Mouse (Mus musculus) splenic B cell, adult 2 months (primary cell): ENCODE measurements around the gene Hid1.
A peak's percentile ranks its signal among the peaks of the same experiment; 100 is the strongest.

ENCODE experiments used
- DNase-seq: peaks from one replicate; pipeline ENCODE4 v3.0.0-alpha.2; 2011; ENCODE audit warnings: low read depth, low spot score
- H3K27me3 ChIP-seq: 2 replicates; pipeline ENCODE4 v1.6.1; 2012; ENCODE audit warnings: mild to moderate bottlenecking, low read length, moderate library complexity, mixed read lengths; ENCODE audit not compliant: control insufficient read depth, poor library complexity, insufficient read depth, severe bottlenecking
- H3K36me3 ChIP-seq: 2 replicates; pipeline ENCODE4 v1.6.1; 2012; ENCODE audit warnings: mild to moderate bottlenecking, low read length, moderate library complexity, mixed read lengths; ENCODE audit not compliant: control insufficient read depth, poor library complexity, insufficient read depth, severe bottlenecking

Gene Hid1

GRCm38 (mm10) chr11:115335223-115335622, 32.3 kb downstream of the Hid1 start:
- DNase-seq, result no peak

DNA sequence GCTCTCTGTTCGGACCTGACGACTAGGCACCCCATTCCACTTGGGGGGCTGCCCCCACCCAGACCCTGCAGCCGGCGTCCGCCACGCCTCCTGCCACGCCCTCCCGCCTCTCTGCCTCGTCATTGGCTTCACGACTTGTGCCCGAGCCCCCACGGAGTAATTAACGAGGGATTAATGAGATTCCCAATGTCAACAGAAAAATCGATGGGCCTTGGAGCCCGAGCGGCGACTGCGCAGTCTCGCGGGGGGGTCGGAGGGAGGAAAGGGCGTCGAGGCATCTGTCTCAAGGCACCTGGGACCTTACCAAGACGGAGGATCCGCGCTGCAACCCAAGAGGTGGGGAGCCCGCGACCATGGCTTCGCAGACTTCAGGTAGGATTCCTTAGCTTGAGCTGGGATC, 33.0 kb downstream of the Hid1 start, which contains the start of gene Otop3:
Gene Otop3 (plus strand): TSS at position 201 of the 400 bp plus-strand sequence.
- Histone ChIP-seq H3K36me3 (no peaks in the 10 kb centered on the region), H3K27me3 (no peaks in the 10 kb centered on the region)
- no peak for DNase-seq

More at GRCm38 (mm10) chr11:115335223-115335622, 32.3 kb downstream of the Hid1 start:
- no peaks in the 10 kb centered on the region for H3K27me3 ChIP-seq
- H3K36me3 ChIP-seq, result no peaks in the 10 kb centered on the region

DNA sequence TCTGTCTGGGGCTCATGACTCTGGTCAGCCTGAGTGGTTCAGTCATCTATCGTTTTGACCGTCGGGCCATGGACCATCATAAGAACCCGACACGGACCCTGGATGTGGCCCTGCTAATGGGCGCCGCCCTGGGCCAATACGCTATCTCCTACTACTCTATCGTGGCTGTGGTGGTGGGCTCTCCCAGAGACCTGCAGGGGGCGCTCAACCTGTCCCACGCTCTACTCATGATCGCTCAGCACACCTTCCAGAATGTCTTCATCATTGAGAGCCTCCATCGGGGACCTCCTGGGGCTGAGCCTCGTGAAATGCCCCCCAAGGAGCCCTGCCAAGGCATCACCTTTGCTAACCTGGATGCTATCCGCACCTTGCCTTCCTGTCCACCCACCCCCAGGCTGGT, 38.2 kb downstream of the Hid1 start:
- Histone ChIP-seq H3K36me3 (no peaks in the 10 kb centered on the region), H3K27me3 (no peaks in the 10 kb centered on the region)
- DNase-seq, result no peak

DNA sequence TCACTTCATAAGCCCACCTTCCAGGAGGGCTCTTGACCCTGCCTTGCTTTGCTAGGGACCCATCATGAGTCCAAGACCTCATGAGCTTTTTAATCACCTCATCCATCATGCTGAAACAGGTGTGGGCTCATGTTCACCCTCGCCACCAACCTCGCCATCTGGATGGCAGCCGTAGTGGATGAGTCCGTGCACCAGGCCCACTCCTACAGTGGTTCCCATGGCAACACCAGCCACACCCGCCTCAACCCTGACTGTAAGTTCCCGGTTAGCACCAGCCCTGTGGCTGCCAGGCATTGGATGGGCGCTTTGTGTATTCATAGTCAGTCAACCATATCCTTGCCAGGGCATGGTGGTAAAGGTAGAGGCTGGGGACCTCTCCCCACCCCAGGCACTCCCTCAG, 40.8 kb downstream of the Hid1 start:
- Histone ChIP-seq H3K36me3 (no peaks in the 10 kb centered on the region), H3K27me3 (no peaks in the 10 kb centered on the region)
- DNase-seq, result no peak

DNA sequence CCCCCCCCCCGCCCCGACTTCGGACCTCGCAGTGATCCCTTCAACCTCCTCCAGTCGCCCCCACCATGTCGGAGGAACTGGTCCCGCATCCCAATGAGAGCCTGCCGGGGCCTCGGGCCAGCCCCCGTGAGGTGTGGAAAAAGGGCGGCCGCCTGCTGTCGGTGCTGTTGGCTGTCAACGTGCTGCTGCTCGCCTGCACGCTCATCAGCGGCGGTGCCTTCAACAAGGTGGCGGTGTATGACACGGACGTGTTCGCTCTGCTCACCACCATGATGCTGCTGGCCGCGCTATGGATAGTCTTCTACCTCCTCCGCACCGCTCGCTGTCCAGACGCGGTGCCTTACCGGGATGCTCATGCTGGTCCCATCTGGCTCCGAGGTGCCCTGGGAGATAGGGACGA, 44.2 kb downstream of the Hid1 start:
- DNase-seq, result no peak
- no peaks in the 10 kb centered on the region for H3K36me3 ChIP-seq
- no peaks in the 10 kb centered on the region for H3K27me3 ChIP-seq

DNA sequence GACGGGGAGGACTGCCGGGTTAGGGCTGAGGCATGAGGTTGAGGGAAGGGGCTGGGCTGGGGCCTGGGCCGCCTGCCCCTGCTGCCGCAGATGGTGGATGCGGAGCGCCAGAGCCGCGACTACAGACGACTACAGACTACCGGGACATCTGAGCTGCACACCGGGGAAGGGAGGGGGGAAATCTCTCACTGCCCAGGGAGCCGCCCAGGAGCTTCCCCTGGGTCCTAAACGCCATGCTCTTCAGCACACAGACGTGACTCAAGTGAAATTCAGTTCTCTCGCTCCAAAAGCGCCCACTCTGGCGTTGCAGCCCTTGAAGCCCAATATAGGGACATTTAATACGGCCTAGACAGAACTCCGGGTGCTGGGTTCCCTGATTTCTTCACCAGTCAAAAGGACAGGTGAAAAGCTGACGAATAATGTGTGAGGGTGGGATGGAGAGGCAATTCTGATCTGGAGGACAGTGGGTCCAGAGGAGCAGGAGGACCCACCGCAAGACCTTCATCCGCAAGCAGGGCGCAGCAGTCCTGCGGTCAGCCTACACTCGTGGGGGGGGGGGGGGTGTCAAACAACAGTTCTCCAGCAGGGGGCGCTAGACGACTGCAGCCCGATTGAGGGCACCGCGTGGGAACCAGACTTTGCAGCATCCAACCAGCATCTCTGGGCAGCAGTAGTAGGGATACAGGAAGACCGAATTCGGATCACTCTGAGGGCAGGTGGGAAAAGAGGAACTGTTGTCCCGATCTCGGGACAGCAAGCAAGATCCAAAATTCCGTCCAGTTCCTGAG, 45.5 kb downstream of the Hid1 start, which contains the start of gene Ush1g:
Gene Ush1g (minus strand): TSS at position 136 of the 788 bp plus-strand sequence.
- Histone ChIP-seq H3K27me3 (no peaks in the 10 kb centered on the region), H3K36me3 (no peaks in the 10 kb centered on the region)
- DNase-seq, result peak; percentile 70

- Histone ChIP-seq H3K36me3 (no peaks in the 10 kb centered on the region), H3K27me3 (no peaks in the 10 kb centered on the region)
- no peak for DNase-seq
Measured at GRCm38 (mm10) chr11:115319704-115320383, 47.7 kb downstream of the Hid1 start.

DNA sequence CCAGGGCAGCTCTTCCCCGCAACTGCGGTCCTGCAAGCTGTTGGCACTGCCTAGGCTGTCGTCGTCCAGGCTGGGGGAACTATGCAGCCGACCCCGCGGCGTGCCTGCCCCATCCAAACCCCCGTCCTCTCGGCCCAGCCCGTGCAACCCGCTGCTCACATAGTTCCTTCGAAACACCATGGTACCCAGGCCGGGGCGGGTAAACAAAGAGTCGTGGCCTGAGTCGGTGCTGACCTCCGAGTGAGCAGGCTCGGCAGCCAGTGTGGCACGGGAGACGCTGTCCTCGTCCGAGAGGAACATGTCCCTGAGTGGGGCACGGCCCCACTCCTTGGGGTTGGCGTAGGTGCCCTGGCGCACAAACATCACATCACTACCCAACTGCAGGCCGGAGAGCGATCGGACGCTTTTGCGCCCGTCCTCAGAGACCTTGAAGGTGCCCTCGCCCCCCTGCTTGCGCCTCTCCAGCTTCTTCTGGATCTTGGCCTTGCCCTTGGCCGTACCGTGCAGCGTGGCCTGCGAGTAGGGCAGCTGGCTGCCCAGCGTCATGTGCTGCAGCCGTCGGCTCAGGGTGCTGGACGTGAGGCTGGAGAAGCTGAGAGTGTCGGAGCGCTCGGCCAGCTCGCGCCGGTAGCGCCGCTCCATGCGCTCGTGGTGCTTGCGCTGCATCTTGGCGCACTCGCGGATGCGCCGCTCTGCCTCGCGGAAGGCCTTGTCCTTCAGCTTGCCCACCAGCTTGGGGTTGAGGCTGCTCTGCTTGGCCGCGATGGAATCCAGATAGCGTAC, 49.1 kb downstream of the Hid1 start:
- no peaks in the 10 kb centered on the region for H3K27me3 ChIP-seq
- H3K36me3 ChIP-seq, result no peaks in the 10 kb centered on the region
- no peak for DNase-seq

DNA sequence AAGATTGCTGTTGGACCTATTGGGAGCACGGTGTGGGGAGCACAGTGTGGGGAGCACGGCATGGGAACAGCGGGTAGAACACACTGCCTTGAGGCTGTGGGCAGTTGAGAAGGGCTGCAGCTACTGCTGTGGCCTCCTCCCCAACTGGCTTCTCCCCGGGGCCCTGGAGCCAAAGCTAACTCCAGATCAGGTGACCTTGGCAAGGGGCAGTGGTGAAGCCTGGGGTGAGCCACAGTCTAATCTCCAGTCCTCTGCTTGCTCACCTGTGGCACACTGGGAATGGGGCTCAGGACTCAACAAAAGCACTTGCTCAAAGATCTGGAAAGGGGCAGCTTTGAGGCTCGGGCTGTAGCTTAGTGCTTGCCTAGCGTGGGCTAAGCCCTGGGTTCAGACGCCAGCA, 50.4 kb downstream of the Hid1 start:
- Histone ChIP-seq H3K36me3 (no peaks in the 10 kb centered on the region), H3K27me3 (no peaks in the 10 kb centered on the region)
- DNase-seq, result no peak

GRCm38 (mm10) chr11:115314249-115314648, 53.3 kb downstream of the Hid1 start:
- no peaks in the 10 kb centered on the region for H3K27me3 ChIP-seq
- DNase-seq, result no peak
- H3K36me3 ChIP-seq, result no peaks in the 10 kb centered on the region

DNA sequence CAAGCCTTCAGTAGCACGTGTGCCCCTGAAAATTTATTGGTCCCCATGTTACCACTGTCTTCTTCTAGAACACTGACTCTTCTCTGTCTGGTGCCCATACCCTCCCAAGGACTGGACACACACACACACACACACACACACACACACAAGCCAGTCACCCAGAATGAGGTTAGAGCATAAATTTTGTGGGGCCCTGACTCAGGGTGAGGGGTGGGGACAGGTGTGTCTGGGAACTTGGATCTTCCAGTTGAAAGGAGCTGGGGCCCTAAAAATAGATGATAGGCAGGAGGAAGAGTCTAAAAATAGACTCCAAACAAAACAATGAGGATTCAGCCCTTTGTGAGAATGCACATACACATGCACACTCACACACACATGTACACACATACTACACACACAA, 58.8 kb downstream of the Hid1 start:
- no peaks in the 10 kb centered on the region for H3K36me3 ChIP-seq
- DNase-seq, result no peak
- no peaks in the 10 kb centered on the region for H3K27me3 ChIP-seq

GRCm38 (mm10) chr11:115306863-115307262, 60.7 kb downstream of the Hid1 start, which contains the start of gene Otop2:
Otop2 (plus strand) TSS chr11:115307163.
- Histone ChIP-seq H3K36me3 (no peaks in the 10 kb centered on the region), H3K27me3 (no peaks in the 10 kb centered on the region)
- DNase-seq, result no peak

GRCm38 (mm10) chr11:115303167-115303566, 64.4 kb downstream of the Hid1 start:
- Histone ChIP-seq H3K27me3 (no peaks in the 10 kb centered on the region; the same call in 1 of the 2 replicates), H3K36me3 (no peaks in the 10 kb centered on the region)
- no peak for DNase-seq

DNA sequence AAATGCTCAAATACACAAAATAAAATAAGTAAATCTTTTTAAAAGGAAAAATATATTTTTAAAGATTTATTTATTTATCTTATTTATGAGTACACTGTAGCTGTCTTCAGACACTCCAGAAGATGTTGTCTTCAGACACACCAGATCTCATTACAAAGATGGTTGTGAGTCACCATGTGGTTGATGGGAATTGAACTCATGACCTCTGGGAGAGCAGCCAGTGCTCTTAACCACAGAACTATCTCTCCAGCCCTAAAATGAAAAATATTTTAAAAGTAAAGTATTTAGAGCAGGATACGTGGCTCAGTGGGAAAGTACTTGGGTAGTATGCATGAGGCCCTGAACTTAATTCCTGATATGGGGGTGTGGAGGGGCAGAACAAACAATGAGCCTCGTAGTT, 66.2 kb downstream of the Hid1 start:
- no peaks in the 10 kb centered on the region for H3K36me3 ChIP-seq
- H3K27me3 ChIP-seq, result no peaks in the 10 kb centered on the region; the same call in 1 of the 2 replicates
- no peak for DNase-seq

- H3K36me3 ChIP-seq, result no peaks in the 10 kb centered on the region
- no peaks in the 10 kb centered on the region; the same call in 1 of the 2 replicates for H3K27me3 ChIP-seq
- no peak for DNase-seq
Measured at GRCm38 (mm10) chr11:115300745-115301144, 66.8 kb downstream of the Hid1 start.
